Mouse (Mus musculus) liver, embryonic 15.5 days (tissue): ENCODE data around the gene Dusp12. TPM values are rescaled to one million over a fixed set of nuclear protein-coding genes. Genes with fewer than 3 reads are reported as not detected.

Source experiments
- ATAC-seq: fragments of 200-750 bp; cut with Nextera tagmentation; 2 replicates; pipeline ENCODE4 v1.8.0; 2017; ENCODE audit warnings: moderate number of reproducible peaks, mild to moderate bottlenecking, moderate library complexity; ENCODE audit not compliant: insufficient read depth
- H3K27ac ChIP-seq: fragments of 300-500 bp; sonication (generic); replicated peaks from 2 replicates; pipeline ENCODE4 v1.5.1; 2015; ENCODE audit warnings: mild to moderate bottlenecking, inconsistent platforms
- H3K27me3 ChIP-seq: fragments of 300-500 bp; sonication (generic); 2 replicates; pipeline ENCODE4 v1.6.1; 2015; ENCODE audit warnings: mild to moderate bottlenecking, inconsistent platforms
- H3K36me3 ChIP-seq: fragments of 300-500 bp; sonication (generic); replicated peaks from 2 replicates; pipeline ENCODE4 v1.6.1; 2015; ENCODE audit warnings: moderate library complexity, mild to moderate bottlenecking, inconsistent platforms
- H3K4me1 ChIP-seq: fragments of 300-500 bp; sonication (generic); replicated peaks from 2 replicates; pipeline ENCODE4 v1.6.1; 2015; ENCODE audit warnings: inconsistent platforms
- H3K4me2 ChIP-seq: fragments of 300-500 bp; sonication (generic); 2 replicates; pipeline ENCODE4 v1.6.1; 2015; ENCODE audit warnings: moderate library complexity, mild to moderate bottlenecking, inconsistent platforms
- H3K4me3 ChIP-seq: fragments of 300-500 bp; sonication (generic); replicated peaks from 2 replicates; pipeline ENCODE4 v1.5.1; 2015; ENCODE audit warnings: mild to moderate bottlenecking, inconsistent platforms
- H3K9ac ChIP-seq: fragments of 300-500 bp; sonication (generic); 2 replicates; pipeline ENCODE4 v1.6.1; 2015; ENCODE audit warnings: moderate library complexity, mild to moderate bottlenecking, inconsistent platforms
- H3K9me3 ChIP-seq: fragments of 300-500 bp; sonication (generic); replicated peaks from 2 replicates; pipeline ENCODE4 v1.6.1; 2016; ENCODE audit warnings: inconsistent platforms
- WGBS: fragments of 180-500 bp; shearing (Covaris S2); methylation state at CpG from one replicate; pipeline ENCODE4 v1.1.7; 2015; ENCODE audit warnings: mixed read lengths; ENCODE audit not compliant: insufficient replicate concordance; 5-methylcytosine and 5-hydroxymethylcytosine counted together
- polyA plus RNA-seq: library from polyadenylated mRNA; unstranded; fragments of >200 nt; fragmentation: Nextera tagmentation; extraction: Ambion mirVana; gene quantifications from 2 replicates; pipeline ENCODE4 v1.2.1, GENCODE M21; 2015

Gene Dusp12
- polyA plus RNA-seq, 1 experiment from 2014 or later = 20.5 TPM

- Histone ChIP-seq H3K4me3 (no peak overlapping the region), H3K4me2 (no peak overlapping the region), H3K9me3 (no peaks in the 10 kb centered on the region), H3K9ac (no peak overlapping the region), H3K4me1 (peaks cover 80% of the 10 kb centered on the region), H3K27ac (no peak overlapping the region), H3K27me3 (no peaks in the 10 kb centered on the region), H3K36me3 (peaks cover 4% of the 10 kb centered on the region)
- no peak for ATAC-seq
- 59% methylated on average over 2 of the region's 2 CpGs for WGBS
These were observed 26.5 kb downstream of the Dusp12 start for GRCm38 (mm10) chr1:170858872-170859271.

GRCm38 (mm10) chr1:170857369-170857768 is 28.0 kb downstream of the Dusp12 start:
- Histone ChIP-seq H3K9ac (no peak overlapping the region), H3K27ac (no peak overlapping the region), H3K9me3 (no peaks in the 10 kb centered on the region), H3K36me3 (peaks cover 13% of the 10 kb centered on the region), H3K27me3 (no peaks in the 10 kb centered on the region), H3K4me1 (peaks cover 73% of the 10 kb centered on the region), H3K4me2 (no peak overlapping the region), H3K4me3 (no peak overlapping the region)
- 78% methylated on average over 2 of the region's 2 CpGs for WGBS
- ATAC-seq = no peak

- peaks cover 67% of the 10 kb centered on the region for H3K4me1 ChIP-seq
- peak overlapping the region; percentile 44 for H3K4me2 ChIP-seq
- H3K9me3 ChIP-seq = no peaks in the 10 kb centered on the region
- H3K27me3 ChIP-seq = no peaks in the 10 kb centered on the region
- H3K27ac ChIP-seq = peak overlapping the region; percentile 74
- peak; percentile 88 for ATAC-seq
- H3K36me3 ChIP-seq = peaks cover 26% of the 10 kb centered on the region
- 40% methylated on average over 13 of the region's 13 CpGs for WGBS
- no peak overlapping the region for H3K4me3 ChIP-seq
- no peak overlapping the region for H3K9ac ChIP-seq
These were observed 30.1 kb downstream of the Dusp12 start for GRCm38 (mm10) chr1:170855056-170855760.

- WGBS = 74% methylated on average over 3 of the region's 3 CpGs
- no peak for ATAC-seq
- Histone ChIP-seq H3K9me3 (no peaks in the 10 kb centered on the region), H3K4me2 (no peak overlapping the region; the same call in 1 of the 2 replicates), H3K27me3 (no peaks in the 10 kb centered on the region), H3K9ac (no peak overlapping the region), H3K36me3 (peaks cover 33% of the 10 kb centered on the region), H3K27ac (peak overlapping the region; percentile 45; the same call in 1 of the 2 replicates), H3K4me1 (peaks cover 68% of the 10 kb centered on the region), H3K4me3 (no peak overlapping the region)
These were observed 31.7 kb downstream of the Dusp12 start for GRCm38 (mm10) chr1:170853604-170854003.

- no peaks in the 10 kb centered on the region for H3K9me3 ChIP-seq
- no peak overlapping the region for H3K4me3 ChIP-seq
- H3K4me2 ChIP-seq = no peak overlapping the region; the same call in 1 of the 2 replicates
- peaks cover 38% of the 10 kb centered on the region for H3K36me3 ChIP-seq
- WGBS = 66% methylated on average over 23 of the region's 23 CpGs
- H3K27ac ChIP-seq = peak overlapping the region; percentile 19; the same call in 1 of the 2 replicates
- ATAC-seq = 0 out of 2 replicates have a peak, but pooled peaks have one; percentile 14
- 0 out of 2 replicates have a peak overlapping the region, but pooled peaks have one; percentile 8 for H3K9ac ChIP-seq
- H3K4me1 ChIP-seq = peaks cover 52% of the 10 kb centered on the region
- no peaks in the 10 kb centered on the region for H3K27me3 ChIP-seq
These were observed 34.4 kb downstream of the Dusp12 start for GRCm38 (mm10) chr1:170850637-170851624.

GRCm38 (mm10) chr1:170850007-170850406 is 35.3 kb downstream of the Dusp12 start:
- Histone ChIP-seq H3K9me3 (no peaks in the 10 kb centered on the region), H3K4me3 (no peak overlapping the region), H3K27me3 (no peaks in the 10 kb centered on the region), H3K4me2 (no peak overlapping the region), H3K36me3 (peaks cover 38% of the 10 kb centered on the region), H3K27ac (no peak overlapping the region), H3K4me1 (peaks cover 52% of the 10 kb centered on the region), H3K9ac (no peak overlapping the region)
- ATAC-seq = no peak
- 87% methylated on average over 2 of the region's 2 CpGs for WGBS

- Histone ChIP-seq H3K4me1 (peaks cover 36% of the 10 kb centered on the region), H3K4me3 (peak overlapping the region; percentile 36), H3K9ac (peak overlapping the region; percentile 40), H3K36me3 (peaks cover 29% of the 10 kb centered on the region), H3K4me2 (peak overlapping the region; percentile 65), H3K27ac (peak overlapping the region; percentile 86), H3K9me3 (no peaks in the 10 kb centered on the region), H3K27me3 (no peaks in the 10 kb centered on the region)
- 10% methylated on average over 10 of the region's 10 CpGs for WGBS
- ATAC-seq = peak; percentile 92
These were observed 39.7 kb downstream of the Dusp12 start for GRCm38 (mm10) chr1:170845448-170846307.

- no peak for ATAC-seq
- H3K36me3 ChIP-seq = peaks cover 26% of the 10 kb centered on the region
These were observed 41.0 kb downstream of the Dusp12 start for GRCm38 (mm10) chr1:170844380-170844779.

GRCm38 (mm10) chr1:170839685-170840084 is 45.7 kb downstream of the Dusp12 start:
- ATAC-seq = no peak
- Histone ChIP-seq H3K36me3 (peaks cover 48% of the 10 kb centered on the region), H3K4me2 (no peak overlapping the region), H3K4me1 (peaks cover 6% of the 10 kb centered on the region), H3K9me3 (no peaks in the 10 kb centered on the region), H3K4me3 (no peak overlapping the region), H3K9ac (no peak overlapping the region), H3K27ac (no peak overlapping the region), H3K27me3 (no peaks in the 10 kb centered on the region)

More at GRCm38 (mm10) chr1:170844380-170844779, 41.0 kb downstream of the Dusp12 start:
- Histone ChIP-seq H3K4me3 (no peak overlapping the region), H3K4me2 (no peak overlapping the region), H3K27ac (no peak overlapping the region), H3K27me3 (no peaks in the 10 kb centered on the region), H3K9ac (no peak overlapping the region), H3K4me1 (peaks cover 28% of the 10 kb centered on the region), H3K9me3 (no peaks in the 10 kb centered on the region)
- WGBS = 57% methylated on average over 8 of the region's 8 CpGs

GRCm38 (mm10) chr1:170834756-170835155 is 50.6 kb downstream of the Dusp12 start:
- Histone ChIP-seq H3K27ac (no peak overlapping the region), H3K4me1 (no peaks in the 10 kb centered on the region), H3K36me3 (peaks cover 61% of the 10 kb centered on the region), H3K4me3 (no peak overlapping the region), H3K4me2 (no peak overlapping the region), H3K9me3 (no peaks in the 10 kb centered on the region), H3K9ac (no peak overlapping the region), H3K27me3 (no peaks in the 10 kb centered on the region)
- ATAC-seq = no peak
- WGBS = 83% methylated on average over 9 of the region's 9 CpGs
